Mouse (Mus musculus): Measurements from ENCODE around the gene Rab40c.

- TF ChIP-seq POLR2A (IDR thresholded peaks at IDR 0.05; ENCODE audit: borderline replicate concordance, insufficient read depth, low read length) (no peak), CTCF (IDR thresholded peaks at IDR 0.05; ENCODE audit: borderline replicate concordance, insufficient read depth, low read depth, low read length) (no peak)
Observed at GRCm38 (mm10) chr17:25842509-25842908, 77.0 kb downstream of the Rab40c start.
